ENCODE assay signal across 8 mouse cellular contexts in the genomic region with DNA sequence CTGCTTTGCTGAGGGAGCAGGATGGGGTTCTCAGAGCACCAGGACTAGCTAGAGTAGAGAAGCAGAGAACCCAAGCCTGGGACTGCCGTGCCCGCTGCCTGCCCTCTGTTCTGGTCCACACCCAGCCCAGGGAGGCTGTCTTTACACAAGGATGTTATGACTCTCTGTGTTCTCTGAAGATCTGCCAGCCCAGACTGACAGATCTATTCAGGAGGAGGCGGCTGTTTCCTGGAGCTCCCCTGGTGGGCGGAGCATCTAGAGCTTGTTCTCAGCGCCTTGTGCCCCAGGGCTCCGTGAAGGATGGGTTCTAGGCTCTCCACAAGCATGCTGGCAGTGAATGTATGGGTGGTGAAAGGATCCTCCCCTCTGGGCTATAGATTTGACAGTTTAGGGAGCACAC.
DNase-seq lines count a peak whose midpoint lies in the region.

No protein-coding gene starts in this region.

- DNase-seq in embryo, embryonic 11 days, result peak; percentile 43
- DNase-seq in embryo, embryonic 9.5 days (ENCODE audit: extremely low spot score), result no peak
- DNase-seq in spleen, postnatal 36 days (ENCODE audit: low spot score in 2 of 2), result peak; percentile 17 to 20
- no peak for DNase-seq in spleen, postnatal 14 days (ENCODE audit: low spot score in 2 of 2)
- DNase-seq in kidney, adult 8-10 months, result peak; percentile 17 to 36
- DNase-seq in lung, postnatal 36 days, result peak; percentile 90
- DNase-seq in Muller cell, postnatal 12 days (ENCODE audit: inconsistent ontology term), result no peak
- DNase-seq in B cell, adult 2 months, result no peak

Comparison
In these comparisons a context has a peak if more than half of its experiments do, and no peak if none do; other contexts are left out.
1. DNase-seq: peak in embryo, embryonic 11 days (single experiment), spleen, postnatal 36 days (2 of 2), kidney, adult 8-10 months (2 of 2) and lung, postnatal 36 days (single experiment); none in embryo, embryonic 9.5 days (single experiment), spleen, postnatal 14 days (0 of 2), Muller cell, postnatal 12 days (single experiment) and B cell, adult 2 months (0 of 2).